Mouse (Mus musculus): ENCODE data around the gene Pik3c2g.

DNA sequence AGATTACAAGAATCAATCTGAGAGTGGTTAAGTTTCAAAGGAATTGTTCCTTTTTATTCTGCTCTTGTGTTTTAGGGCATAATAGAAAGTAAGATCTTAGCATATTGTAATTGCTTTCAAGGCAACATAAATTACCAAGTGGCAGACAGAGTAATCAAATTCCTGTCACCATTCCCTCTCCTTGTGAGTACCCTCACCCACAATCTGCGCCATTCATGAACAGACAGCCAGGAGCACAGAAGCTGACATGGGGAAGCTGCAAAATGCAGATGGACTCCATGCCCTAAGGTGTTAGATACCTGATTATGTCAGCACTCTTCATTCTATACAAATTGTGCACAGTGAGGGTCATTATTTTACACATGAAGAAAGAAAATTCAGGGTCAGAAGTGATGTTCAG lies 255.6 kb downstream of the Pik3c2g start:
- TF ChIP-seq POLR2A (IDR thresholded peaks at IDR 0.05; ENCODE audit: borderline replicate concordance, low read depth, low read length) = no peak
- no peak for TF ChIP-seq CTCF (IDR thresholded peaks at IDR 0.05; ENCODE audit: low read depth, low read length)
